Mouse (Mus musculus): ENCODE measurements around the gene Col25a1. TPM values are rescaled to one million over a fixed set of nuclear protein-coding genes. Genes with fewer than 3 reads are reported as not detected.

The Col25a1 gene
- polyA plus RNA-seq, 1 experiment, result 2.8 TPM

GRCm38 (mm10) chr3:130373145-130373544 is 241.8 kb downstream of the Col25a1 start:
- TF ChIP-seq TCF12 (IDR thresholded peaks at IDR 0.05; ENCODE audit: insufficient read depth, poor library complexity, severe bottlenecking), result no peak
- TF ChIP-seq MYOD1 (IDR thresholded peaks at IDR 0.05; ENCODE audit: control insufficient read depth in 1 of 3, insufficient read length in 2 of 3, low read depth in 2 of 3), result no peak
- TF ChIP-seq POLR2AphosphoS2 (IDR thresholded peaks at IDR 0.05; ENCODE audit: insufficient read length, low read depth), result no peak
- TF ChIP-seq REST (IDR thresholded peaks at IDR 0.05; ENCODE audit: insufficient read depth, insufficient read length), result no peak
- TF ChIP-seq MAX (IDR thresholded peaks at IDR 0.05; ENCODE audit: low read depth), result no peak
- Histone ChIP-seq H3K4me2 (ENCODE audit: low read depth) (no peak overlapping the region), H3K27me3 (ENCODE audit: control insufficient read depth, insufficient read depth, insufficient read length) (no peaks in the 10 kb centered on the region), H3K4me3 (no peak overlapping the region), H3K79me2 (ENCODE audit: control insufficient read depth, insufficient read depth) (no peaks in the 10 kb centered on the region), H3K36me3 (ENCODE audit: control insufficient read depth, insufficient read depth) (no peaks in the 10 kb centered on the region), H3ac (ENCODE audit: control insufficient read depth, insufficient read length) (no peak overlapping the region)

- TF ChIP-seq SRF (IDR thresholded peaks at IDR 0.05; ENCODE audit: control insufficient read depth, insufficient read length, low read depth), result no peak
- TF ChIP-seq POLR2AphosphoS2 (IDR thresholded peaks at IDR 0.05; ENCODE audit: insufficient read length, low read depth), result no peak
- TF ChIP-seq TCF12 (IDR thresholded peaks at IDR 0.05; ENCODE audit: insufficient read depth, poor library complexity, severe bottlenecking), result no peak
- no peak for TF ChIP-seq E2F4 (IDR thresholded peaks at IDR 0.05; ENCODE audit: insufficient read depth)
- no peak overlapping the region for H3K4me2 ChIP-seq (ENCODE audit: low read depth)
- H3ac ChIP-seq (ENCODE audit: control insufficient read depth, insufficient read length), result no peak overlapping the region
- H3K27me3 ChIP-seq (ENCODE audit: control insufficient read depth, insufficient read depth, insufficient read length), result no peaks in the 10 kb centered on the region
- no peak overlapping the region for H3K4me3 ChIP-seq
- no peaks in the 10 kb centered on the region for H3K36me3 ChIP-seq (ENCODE audit: control insufficient read depth, insufficient read depth)
- no peaks in the 10 kb centered on the region for H3K79me2 ChIP-seq (ENCODE audit: control insufficient read depth, insufficient read depth)
Observed at GRCm38 (mm10) chr3:130374620-130375341, 243.5 kb downstream of the Col25a1 start.

GRCm38 (mm10) chr3:130377786-130378185 is 246.5 kb downstream of the Col25a1 start:
- Histone ChIP-seq H3K4me2 (ENCODE audit: low read depth) (no peak overlapping the region), H3K27me3 (ENCODE audit: control insufficient read depth, insufficient read depth, insufficient read length) (no peaks in the 10 kb centered on the region), H3ac (ENCODE audit: control insufficient read depth, insufficient read length) (no peak overlapping the region), H3K36me3 (ENCODE audit: control insufficient read depth, insufficient read depth) (no peaks in the 10 kb centered on the region), H3K4me3 (no peak overlapping the region), H3K79me2 (ENCODE audit: control insufficient read depth, insufficient read depth) (no peaks in the 10 kb centered on the region)
- no peak for TF ChIP-seq TCF12 (IDR thresholded peaks at IDR 0.05; ENCODE audit: insufficient read depth, poor library complexity, severe bottlenecking)
- no peak for TF ChIP-seq MYOG (IDR thresholded peaks at IDR 0.05; ENCODE audit: control insufficient read depth in 1 of 3, insufficient read depth in 1 of 3, insufficient read length in 2 of 3, low read depth in 2 of 3)
- no peak for TF ChIP-seq POLR2A (IDR thresholded peaks at IDR 0.05; ENCODE audit: insufficient read length, low read depth)
- TF ChIP-seq REST (IDR thresholded peaks at IDR 0.05; ENCODE audit: insufficient read depth, insufficient read length), result no peak
- no peak for TF ChIP-seq SRF (IDR thresholded peaks at IDR 0.05; ENCODE audit: control insufficient read depth, insufficient read length, low read depth)
- TF ChIP-seq MAX (IDR thresholded peaks at IDR 0.05; ENCODE audit: low read depth), result no peak
- TF ChIP-seq MYOD1 (IDR thresholded peaks at IDR 0.05; ENCODE audit: control insufficient read depth in 1 of 3, insufficient read length in 2 of 3, low read depth in 2 of 3), result no peak
- TF ChIP-seq E2F4 (IDR thresholded peaks at IDR 0.05; ENCODE audit: insufficient read depth), result no peak
- no peak for TF ChIP-seq CEBPB (IDR thresholded peaks at IDR 0.05; ENCODE audit: insufficient read depth, poor library complexity, severe bottlenecking)
- no peak for TF ChIP-seq TCF3 (IDR thresholded peaks at IDR 0.05; ENCODE audit: insufficient read length, low read depth)
- TF ChIP-seq USF1 (IDR thresholded peaks at IDR 0.05; ENCODE audit: low read depth), result no peak
- no peak for TF ChIP-seq POLR2AphosphoS2 (IDR thresholded peaks at IDR 0.05; ENCODE audit: insufficient read length, low read depth)

- H3K36me3 ChIP-seq (ENCODE audit: control insufficient read depth, insufficient read depth), result no peaks in the 10 kb centered on the region
- no peak overlapping the region for H3K4me3 ChIP-seq
- H3ac ChIP-seq (ENCODE audit: control insufficient read depth, insufficient read length), result no peak overlapping the region
- H3K27me3 ChIP-seq (ENCODE audit: control insufficient read depth, insufficient read depth, insufficient read length), result no peaks in the 10 kb centered on the region
- no peaks in the 10 kb centered on the region for H3K79me2 ChIP-seq (ENCODE audit: control insufficient read depth, insufficient read depth)
- TF ChIP-seq REST (IDR thresholded peaks at IDR 0.05; ENCODE audit: insufficient read depth, insufficient read length), result no peak
- no peak for TF ChIP-seq POLR2A (IDR thresholded peaks at IDR 0.05; ENCODE audit: insufficient read length, low read depth)
- TF ChIP-seq CEBPB (IDR thresholded peaks at IDR 0.05; ENCODE audit: insufficient read depth, poor library complexity, severe bottlenecking), result no peak
- no peak for TF ChIP-seq MYOG (IDR thresholded peaks at IDR 0.05; ENCODE audit: control insufficient read depth in 1 of 3, insufficient read depth in 1 of 3, insufficient read length in 2 of 3, low read depth in 2 of 3)
- no peak for TF ChIP-seq USF1 (IDR thresholded peaks at IDR 0.05; ENCODE audit: low read depth)
- no peak for TF ChIP-seq POLR2AphosphoS2 (IDR thresholded peaks at IDR 0.05; ENCODE audit: insufficient read length, low read depth)
- no peak overlapping the region for H3K4me2 ChIP-seq (ENCODE audit: low read depth)
Observed at GRCm38 (mm10) chr3:130378626-130379025, 247.3 kb downstream of the Col25a1 start.

GRCm38 (mm10) chr3:130380299-130380845 is 249.1 kb downstream of the Col25a1 start:
- Histone ChIP-seq H3K36me3 (ENCODE audit: control insufficient read depth, insufficient read depth) (no peaks in the 10 kb centered on the region), H3ac (ENCODE audit: control insufficient read depth, insufficient read length) (no peak overlapping the region)
- no peak for TF ChIP-seq E2F4 (IDR thresholded peaks at IDR 0.05; ENCODE audit: insufficient read depth)
- no peak for TF ChIP-seq REST (IDR thresholded peaks at IDR 0.05; ENCODE audit: insufficient read depth, insufficient read length)
- TF ChIP-seq USF1 (IDR thresholded peaks at IDR 0.05; ENCODE audit: low read depth), result no peak
- TF ChIP-seq MYOD1 (IDR thresholded peaks at IDR 0.05; ENCODE audit: control insufficient read depth in 1 of 3, insufficient read length in 2 of 3, low read depth in 2 of 3), result no peak
- TF ChIP-seq POLR2AphosphoS2 (IDR thresholded peaks at IDR 0.05; ENCODE audit: insufficient read length, low read depth), result no peak

More at GRCm38 (mm10) chr3:130380299-130380845, 249.1 kb downstream of the Col25a1 start:
- H3K4me2 ChIP-seq (ENCODE audit: low read depth), result no peak overlapping the region
- H3K79me2 ChIP-seq (ENCODE audit: control insufficient read depth, insufficient read depth), result no peaks in the 10 kb centered on the region
- no peaks in the 10 kb centered on the region for H3K27me3 ChIP-seq (ENCODE audit: control insufficient read depth, insufficient read depth, insufficient read length)
- H3K4me3 ChIP-seq, result no peak overlapping the region
